9 mouse cellular contexts compared by ENCODE assay signal in genomic region chr10:80669737-80670485, GRCm38 (mm10). TPM values are rescaled to one million over a fixed set of nuclear protein-coding genes. Genes with fewer than 3 reads are reported as not detected.
DNase-seq lines count a peak whose midpoint lies in the region; ATAC-seq lines count a peak whose summit lies in the region.
"Had no signal": no experiment of that assay in that cellular context is flagged by ENCODE, and none has a peak within 500 bp of the region (broad histone marks: within the 10 kb centered on the region; RNA-seq: fewer than 3 reads in every experiment).

No protein-coding gene starts in this region.

- no peak overlapping the region for H3K4me2 ChIP-seq in heart, embryonic 11.5 days
- no peak overlapping the region for H3K4me2 ChIP-seq in embryonic facial prominence, embryonic 12.5 days (replicated peaks)
- H3K4me2 ChIP-seq: neural tube, embryonic 13.5 days had no signal

- no peak overlapping the region for H3K9ac ChIP-seq in heart, embryonic 11.5 days (ENCODE audit: low read depth, low read length)
- 0 out of 2 replicates have a peak overlapping the region, but pooled peaks have one; percentile 16 for H3K9ac ChIP-seq in embryonic facial prominence, embryonic 12.5 days

- peaks cover 47% of the 10 kb centered on the region for H3K36me3 ChIP-seq in heart, embryonic 11.5 days (ENCODE audit: control insufficient read depth, insufficient read depth, low read length)
- peaks cover 78% of the 10 kb centered on the region for H3K36me3 ChIP-seq in embryonic facial prominence, embryonic 12.5 days

- WGBS in heart, embryonic 11.5 days (ENCODE audit: insufficient replicate concordance): 96% methylated on average over 7 of the region's 7 CpGs
- 95% methylated on average over 7 of the region's 7 CpGs for WGBS in embryonic facial prominence, embryonic 12.5 days

- no peak for ATAC-seq in heart, embryonic 11.5 days (replicated peaks; ENCODE audit: insufficient number of reproducible peaks, low FRiP score, low TSS enrichment)
- no peak for ATAC-seq in embryonic facial prominence, embryonic 12.5 days (ENCODE audit: insufficient number of reproducible peaks, insufficient read depth, low FRiP score, low TSS enrichment)

- H3K4me1 ChIP-seq in heart, embryonic 11.5 days (ENCODE audit: control insufficient read depth, insufficient read depth, low read length): peaks cover 38% of the 10 kb centered on the region
- peaks cover 32% of the 10 kb centered on the region for H3K4me1 ChIP-seq in embryonic facial prominence, embryonic 12.5 days

- no peaks in the 10 kb centered on the region for H3K9me3 ChIP-seq in heart, embryonic 11.5 days (replicated peaks; ENCODE audit: control insufficient read depth, low read length)
- no peaks in the 10 kb centered on the region for H3K9me3 ChIP-seq in embryonic facial prominence, embryonic 12.5 days
- H3K9me3 ChIP-seq: neural tube, embryonic 13.5 days had no signal

- no peaks in the 10 kb centered on the region for H3K27me3 ChIP-seq in heart, embryonic 11.5 days (ENCODE audit: control insufficient read depth, insufficient read depth, low read length)
- H3K27me3 ChIP-seq in embryonic facial prominence, embryonic 12.5 days: no peaks in the 10 kb centered on the region
- H3K27me3 ChIP-seq: neural tube, embryonic 13.5 days had no signal

- peak; percentile 98 for DNase-seq in heart, adult 11 months
- peak; percentile 77 for DNase-seq in MN1 (ENCODE audit: low spot score)
- peak; percentile 90 for DNase-seq in kidney, postnatal 10 days
- DNase-seq in layer of hippocampus, adult 11-12 months (ENCODE audit: low spot score): no peak
- no peak for DNase-seq in urinary bladder, postnatal 10 days (ENCODE audit: low spot score)
- DNase-seq in testis, postnatal 14 days (ENCODE audit: low spot score): no peak

- no peak overlapping the region for H3K4me3 ChIP-seq in heart, embryonic 11.5 days (ENCODE audit: low read depth, low read length)
- H3K4me3 ChIP-seq in embryonic facial prominence, embryonic 12.5 days: no peak overlapping the region
- H3K4me3 ChIP-seq: neural tube, embryonic 13.5 days had no signal

- no peak overlapping the region for H3K27ac ChIP-seq in heart, embryonic 11.5 days (ENCODE audit: low read depth, low read length)
- no peak overlapping the region for H3K27ac ChIP-seq in embryonic facial prominence, embryonic 12.5 days
- H3K27ac ChIP-seq: neural tube, embryonic 13.5 days had no signal

RNA-seq across cellular contexts. Expression of gene Mknk2, which starts 8.0 kb away (rescaled TPM):
- 62.1 and 68.8 TPM in 2 replicates for polyA plus RNA-seq in heart, embryonic 11.5 days (2014; fragmentation: Nextera tagmentation; extraction: Ambion mirVana)
- polyA plus RNA-seq in embryonic facial prominence, embryonic 12.5 days (2016; fragmentation: Nextera tagmentation; extraction: Ambion mirVana): 117 and 122 TPM in 2 replicates

RNA-seq across cellular contexts. Expression of gene Btbd2, which starts 13.0 kb away (rescaled TPM):
- 37.6 and 47.0 TPM in 2 replicates for polyA plus RNA-seq in heart, embryonic 11.5 days (2014; fragmentation: Nextera tagmentation; extraction: Ambion mirVana)
- polyA plus RNA-seq in embryonic facial prominence, embryonic 12.5 days (2016; fragmentation: Nextera tagmentation; extraction: Ambion mirVana): 109 and 110 TPM in 2 replicates

RNA-seq across cellular contexts. Expression of gene Mob3a, which starts 31.9 kb away (rescaled TPM):
- polyA plus RNA-seq in heart, embryonic 11.5 days (2014; fragmentation: Nextera tagmentation; extraction: Ambion mirVana): 38.9 and 39.0 TPM in 2 replicates
- 57.4 and 60.9 TPM in 2 replicates for polyA plus RNA-seq in embryonic facial prominence, embryonic 12.5 days (2016; fragmentation: Nextera tagmentation; extraction: Ambion mirVana)

RNA-seq across cellular contexts. Expression of gene Izumo4, which starts 32.1 kb away (rescaled TPM):
- polyA plus RNA-seq in heart, embryonic 11.5 days (2014; fragmentation: Nextera tagmentation; extraction: Ambion mirVana): 8.2 and 8.5 TPM in 2 replicates
- polyA plus RNA-seq in embryonic facial prominence, embryonic 12.5 days (2016; fragmentation: Nextera tagmentation; extraction: Ambion mirVana): 20.5 and 23.6 TPM in 2 replicates

RNA-seq across cellular contexts. Expression of gene Csnk1g2, which starts 47.3 kb away (rescaled TPM):
- 64.6 and 67.6 TPM in 2 replicates for polyA plus RNA-seq in heart, embryonic 11.5 days (2014; fragmentation: Nextera tagmentation; extraction: Ambion mirVana)
- 250 and 263 TPM in 2 replicates for polyA plus RNA-seq in embryonic facial prominence, embryonic 12.5 days (2016; fragmentation: Nextera tagmentation; extraction: Ambion mirVana)

Comparison
In these comparisons a context has a peak if more than half of its experiments do, and no peak if none do; other contexts are left out.
1. DNase-seq: peak in heart, adult 11 months (single experiment), MN1 (single experiment) and kidney, postnatal 10 days (single experiment); none in layer of hippocampus, adult 11-12 months (single experiment), urinary bladder, postnatal 10 days (single experiment) and testis, postnatal 14 days (single experiment).